Mouse (Mus musculus): ENCODE measurements around the gene Ttc30a1.
A peak's percentile ranks its signal among the peaks of the same experiment; 100 is the strongest.
"Not testable (repeated sequence)": the region's sequence is repeated elsewhere in the genome, so short reads cannot be mapped to it uniquely, and the experiment has no call there.

Ttc30a1 gene

GRCm38 (mm10) chr2:75983091-75983490 lies 1.3 kb upstream of the Ttc30a1 start:
- DNase-seq (ENCODE audit: low read depth, low spot score) = no peak

- DNase-seq (ENCODE audit: low read depth, low spot score) = peak; percentile 20
Observed at GRCm38 (mm10) chr2:75982626-75983025, 859 bp upstream of the Ttc30a1 start.

- not testable (repeated sequence) for DNase-seq (ENCODE audit: low read depth, low spot score)
Observed at GRCm38 (mm10) chr2:75980933-75981439, 781 bp downstream of the Ttc30a1 start.

- not testable (repeated sequence) for DNase-seq (ENCODE audit: low read depth, low spot score)
Observed at GRCm38 (mm10) chr2:75977752-75978368, 3.9 kb downstream of the Ttc30a1 start, which contains the start of gene Ttc30a2. TSS of gene Ttc30a2 (minus strand) at chr2:75978170.

- DNase-seq (ENCODE audit: low read depth, low spot score) = not testable (repeated sequence)
Observed at GRCm38 (mm10) chr2:75976070-75976469, 5.7 kb downstream of the Ttc30a1 start.

- DNase-seq (ENCODE audit: low read depth, low spot score) = no peak
Observed at GRCm38 (mm10) chr2:75974131-75974530, 7.6 kb downstream of the Ttc30a1 start.

- peak; percentile 90 for DNase-seq (ENCODE audit: low read depth, low spot score)
Observed at GRCm38 (mm10) chr2:75964972-75965371, 16.8 kb downstream of the Ttc30a1 start.

GRCm38 (mm10) chr2:75964512-75964911 lies 17.3 kb downstream of the Ttc30a1 start:
- peak; percentile 72 for DNase-seq (ENCODE audit: low read depth, low spot score)

GRCm38 (mm10) chr2:75964051-75964450 lies 17.7 kb downstream of the Ttc30a1 start:
- DNase-seq (ENCODE audit: low read depth, low spot score) = peak; percentile 29

GRCm38 (mm10) chr2:75963211-75963840 lies 18.4 kb downstream of the Ttc30a1 start:
- DNase-seq (ENCODE audit: low read depth, low spot score) = no peak

- no peak for DNase-seq (ENCODE audit: low read depth, low spot score)
Observed at GRCm38 (mm10) chr2:75960366-75961330, 21.1 kb downstream of the Ttc30a1 start.

GRCm38 (mm10) chr2:75959850-75960365 lies 21.9 kb downstream of the Ttc30a1 start:
- DNase-seq (ENCODE audit: low read depth, low spot score) = no peak

GRCm38 (mm10) chr2:75959183-75959849 lies 22.5 kb downstream of the Ttc30a1 start:
- no peak for DNase-seq (ENCODE audit: low read depth, low spot score)

GRCm38 (mm10) chr2:75955709-75956108 lies 26.1 kb downstream of the Ttc30a1 start:
- no peak for DNase-seq (ENCODE audit: low read depth, low spot score)

GRCm38 (mm10) chr2:75953320-75953719 lies 28.4 kb downstream of the Ttc30a1 start:
- DNase-seq (ENCODE audit: low read depth, low spot score) = no peak

- no peak for DNase-seq (ENCODE audit: low read depth, low spot score)
Observed at GRCm38 (mm10) chr2:75950685-75951084, 31.1 kb downstream of the Ttc30a1 start.

GRCm38 (mm10) chr2:75938117-75939063 lies 43.4 kb downstream of the Ttc30a1 start, which contains the start of gene Ttc30b:
TSS of gene Ttc30b (minus strand) at chr2:75938585.
- peak; percentile 90 for DNase-seq (ENCODE audit: low read depth, low spot score)

GRCm38 (mm10) chr2:75937520-75938116 lies 44.1 kb downstream of the Ttc30a1 start:
- not testable (repeated sequence) for DNase-seq (ENCODE audit: low read depth, low spot score)

GRCm38 (mm10) chr2:75936685-75937084 lies 45.1 kb downstream of the Ttc30a1 start:
- not testable (repeated sequence) for DNase-seq (ENCODE audit: low read depth, low spot score)

Data from 3T3-L1 (cell line).